Mouse (Mus musculus) adrenal gland, adult 18-20 months (tissue): Measurements from ENCODE around the gene Pla2g12a. TPM values are rescaled to one million over a fixed set of nuclear protein-coding genes. Genes with fewer than 3 reads are reported as not detected.

Experiments
- DNase-seq, 2 experiments: peaks; one replicate each; pipeline ENCODE4 v3.0.0; 2021 to 2022; ENCODE audit warnings: low spot score in 2 of 2
- total RNA-seq, 2 experiments: library from RNA; stranded (reverse); gene quantifications; 1 replicate in 1 of 2; 2 replicates in 1 of 2; pipeline ENCODE4 v1.2.3; 2021

Pla2g12a gene
- total RNA-seq, 2 experiments from 2014 or later = 44.9 to 49.5 TPM

- no peak for DNase-seq
Observed at GRCm38 (mm10) chr3:129896591-129896990, 18.2 kb downstream of the Pla2g12a start.

- DNase-seq = no peak
Observed at GRCm38 (mm10) chr3:129898886-129899285, 20.5 kb downstream of the Pla2g12a start.

GRCm38 (mm10) chr3:129901271-129901809 lies 22.9 kb downstream of the Pla2g12a start, which contains the start of gene Casp6:
Gene Casp6, plus strand, starts transcription at chr3:129901425.
- peak; percentile 78 to 81 for DNase-seq

DNA sequence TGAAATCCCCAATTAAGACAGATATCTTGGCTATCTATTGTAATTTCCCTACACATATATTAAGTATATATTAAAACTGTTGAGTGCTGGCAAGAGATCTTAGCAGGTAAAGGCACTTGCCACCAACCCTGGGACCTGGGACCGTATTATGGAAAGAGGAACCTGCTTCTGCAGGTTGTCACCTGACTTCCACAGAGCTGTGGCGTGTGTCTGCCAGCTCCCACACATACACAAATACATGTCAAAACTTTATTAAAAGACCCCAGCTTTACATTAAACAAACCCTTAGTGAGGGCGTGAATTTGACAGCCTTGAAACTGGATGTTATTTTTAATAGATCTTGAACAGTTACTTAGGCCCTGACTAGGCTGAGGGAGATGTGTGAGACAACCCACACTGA lies 25.0 kb downstream of the Pla2g12a start:
- DNase-seq = no peak

DNA sequence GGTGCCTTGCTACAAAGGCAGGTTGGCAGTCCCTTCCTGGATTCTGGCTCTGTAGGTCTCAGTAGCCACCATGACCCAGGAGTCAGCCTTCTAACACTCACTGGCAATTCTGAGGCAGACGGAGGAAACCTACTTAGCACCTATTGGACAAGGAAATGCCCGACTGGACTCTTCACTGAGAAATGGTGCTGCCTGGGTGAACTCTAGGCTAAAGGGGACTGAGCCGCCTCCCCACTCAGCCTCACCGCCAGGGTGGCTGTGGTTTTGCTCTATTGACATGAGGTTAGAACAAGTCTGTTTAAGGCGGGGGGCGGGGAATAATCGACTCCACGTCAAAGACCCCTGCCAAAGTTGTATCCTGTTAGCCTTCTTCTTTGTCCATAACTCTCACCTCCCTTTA lies 25.5 kb downstream of the Pla2g12a start:
- no peak for DNase-seq

GRCm38 (mm10) chr3:129904381-129905132 lies 26.2 kb downstream of the Pla2g12a start:
- no peak for DNase-seq

DNA sequence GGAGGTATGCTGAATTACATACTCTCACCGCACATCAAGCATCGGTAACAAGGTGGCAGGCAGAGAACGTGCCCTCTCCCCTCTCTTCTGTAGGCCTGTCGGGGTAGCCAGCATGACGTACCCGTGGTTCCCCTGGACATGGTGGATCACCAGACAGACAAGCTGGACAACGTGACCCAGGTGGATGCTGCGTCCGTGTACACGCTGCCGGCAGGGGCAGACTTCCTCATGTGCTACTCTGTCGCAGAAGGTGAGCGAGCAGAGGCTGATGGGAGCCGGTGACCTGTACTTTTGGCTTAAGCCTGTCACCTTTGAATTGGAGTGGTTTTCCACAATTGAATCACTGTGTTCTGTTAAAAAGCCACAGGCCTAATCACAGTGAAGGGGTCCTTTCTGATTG lies 33.6 kb downstream of the Pla2g12a start:
- no peak for DNase-seq

DNA sequence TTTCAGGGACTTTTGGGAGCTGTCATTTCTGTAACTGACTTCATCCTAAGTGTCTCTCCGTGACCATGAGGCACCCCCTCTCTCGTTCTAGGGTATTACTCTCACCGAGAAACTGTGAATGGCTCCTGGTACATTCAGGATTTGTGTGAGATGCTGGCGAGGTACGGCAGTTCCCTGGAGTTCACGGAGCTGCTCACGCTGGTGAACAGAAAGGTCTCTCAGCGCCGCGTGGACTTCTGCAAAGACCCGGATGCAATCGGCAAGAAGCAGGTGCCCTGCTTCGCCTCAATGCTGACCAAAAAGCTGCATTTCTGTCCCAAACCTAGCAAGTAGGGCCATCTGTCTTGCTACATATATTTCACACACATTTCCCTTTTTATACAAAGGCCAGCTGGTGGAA lies 34.8 kb downstream of the Pla2g12a start:
- DNase-seq = no peak

GRCm38 (mm10) chr3:129917424-129917823 lies 39.0 kb downstream of the Pla2g12a start:
- DNase-seq = no peak

DNA sequence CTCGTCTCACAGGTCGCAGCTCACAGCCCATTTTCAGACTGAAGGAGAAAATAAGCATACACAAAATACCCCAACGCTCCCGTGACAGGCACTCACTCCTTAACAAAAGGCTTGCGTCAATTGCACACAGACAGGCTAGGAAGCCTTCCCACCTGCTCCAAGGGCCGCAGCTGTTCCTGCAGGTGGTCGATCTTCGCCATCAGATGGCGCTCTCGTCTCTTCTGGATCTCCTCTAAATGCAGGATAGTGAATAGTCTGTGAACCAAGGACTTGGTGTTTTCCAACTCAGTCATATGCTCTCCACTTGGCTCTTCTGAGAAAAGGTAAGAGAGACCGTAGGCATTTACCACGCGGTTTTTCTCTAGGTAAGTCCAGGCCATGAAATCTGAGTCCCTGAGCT lies 40.0 kb downstream of the Pla2g12a start:
- DNase-seq = peak; percentile 60 to 67

GRCm38 (mm10) chr3:129923581-129923980 lies 45.2 kb downstream of the Pla2g12a start:
- no peak for DNase-seq

DNA sequence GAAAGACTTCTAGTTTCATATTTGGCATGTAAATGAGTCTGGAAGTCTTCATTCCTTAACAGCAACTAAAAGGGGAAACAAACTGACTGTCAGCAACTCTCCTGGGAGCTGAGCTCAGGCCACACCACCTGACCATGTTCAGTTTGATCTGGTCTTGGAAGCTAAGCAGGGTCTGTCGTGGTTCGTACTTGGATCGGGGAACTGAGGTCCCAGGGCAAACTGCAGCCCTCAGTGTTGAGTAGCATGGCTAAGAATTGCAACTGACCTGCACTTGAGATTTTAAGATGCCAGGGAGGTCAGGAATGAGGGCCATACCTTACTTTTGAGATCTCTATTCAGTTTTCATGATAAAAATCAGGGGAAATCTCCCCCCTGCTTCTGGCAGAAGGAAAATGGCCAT lies 47.5 kb downstream of the Pla2g12a start:
- DNase-seq = no peak

- no peak for DNase-seq
Observed at GRCm38 (mm10) chr3:129930213-129930778, 51.9 kb downstream of the Pla2g12a start.

- DNase-seq = no peak
Observed at GRCm38 (mm10) chr3:129932443-129932842, 54.0 kb downstream of the Pla2g12a start.

DNA sequence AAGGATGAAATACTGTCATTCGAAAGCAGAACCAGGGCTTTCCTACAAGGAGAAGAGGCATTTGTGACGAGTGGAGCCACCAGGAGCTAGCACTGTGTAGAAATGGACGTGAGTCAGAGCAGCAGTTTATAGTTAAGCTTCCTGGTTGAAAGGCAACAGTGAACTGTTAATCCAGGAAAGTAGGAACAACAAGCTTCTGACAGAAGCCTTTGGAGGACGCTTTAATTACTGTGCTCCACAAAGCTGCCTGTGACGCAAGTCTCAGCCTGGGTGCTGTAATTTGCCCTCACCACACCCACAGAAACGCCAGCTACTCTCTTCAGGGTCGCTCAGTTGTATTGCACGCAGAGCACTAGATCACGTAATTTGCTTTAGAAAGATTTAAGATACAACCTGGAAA lies 58.2 kb downstream of the Pla2g12a start:
- no peak for DNase-seq

DNA sequence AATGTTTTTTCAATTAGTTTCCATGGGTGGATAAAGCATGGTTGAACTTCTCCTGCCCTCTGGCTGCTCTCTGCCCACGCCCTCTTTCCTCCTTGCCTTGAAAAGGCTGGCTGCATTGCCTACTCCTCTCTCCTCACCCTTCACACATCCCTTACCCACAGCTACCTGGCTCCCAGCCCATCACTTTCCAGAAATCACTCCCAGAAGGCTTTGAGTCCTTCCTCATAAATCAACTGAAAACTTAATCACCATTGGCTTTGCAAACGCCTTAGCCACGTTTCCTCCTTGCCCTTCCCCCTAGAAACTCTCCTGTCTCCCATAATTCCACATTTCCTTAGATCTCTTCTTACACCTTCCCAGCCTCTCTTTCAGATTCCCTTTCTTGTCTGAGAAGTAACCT lies 59.4 kb downstream of the Pla2g12a start:
- DNase-seq = no peak

DNA sequence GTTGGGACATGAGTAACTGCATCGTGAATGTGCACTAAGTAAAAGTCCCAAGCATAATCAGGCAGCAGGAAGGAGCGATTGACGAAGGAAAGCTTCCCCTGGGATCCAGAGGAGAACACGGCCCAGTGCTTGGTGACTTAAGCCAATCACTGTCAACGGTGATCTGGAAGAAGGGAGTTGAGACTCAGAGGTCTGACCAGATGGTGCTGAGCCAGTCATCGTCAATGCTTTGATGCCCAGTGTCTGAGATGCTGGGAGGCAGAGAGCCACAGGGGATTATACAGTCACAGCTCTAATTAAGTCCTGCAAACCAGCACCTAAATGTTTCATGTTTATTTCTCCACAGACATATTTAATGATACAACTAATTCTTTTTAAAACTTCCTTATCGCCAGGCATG lies 60.7 kb downstream of the Pla2g12a start:
- no peak for DNase-seq

DNA sequence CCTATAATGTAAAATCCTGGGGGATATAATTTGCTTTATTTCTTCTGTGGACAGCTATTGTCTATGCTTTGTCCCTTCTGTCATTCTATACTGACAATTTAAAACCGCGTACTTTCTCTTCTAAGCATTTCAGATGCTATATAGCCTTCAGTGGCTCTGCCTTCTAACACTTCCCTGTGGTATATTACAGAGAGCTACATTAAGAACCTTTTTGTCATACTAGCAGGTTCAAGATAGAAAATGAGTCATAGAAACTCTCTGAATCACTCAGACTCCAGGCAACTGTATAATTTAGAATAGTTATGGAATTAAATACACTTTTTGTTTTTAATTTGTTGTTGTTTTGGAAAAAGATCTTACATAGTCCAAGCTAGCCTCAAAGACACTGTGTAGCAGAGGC lies 62.4 kb downstream of the Pla2g12a start:
- no peak for DNase-seq

GRCm38 (mm10) chr3:129941291-129941690 lies 62.9 kb downstream of the Pla2g12a start:
- DNase-seq = no peak

DNA sequence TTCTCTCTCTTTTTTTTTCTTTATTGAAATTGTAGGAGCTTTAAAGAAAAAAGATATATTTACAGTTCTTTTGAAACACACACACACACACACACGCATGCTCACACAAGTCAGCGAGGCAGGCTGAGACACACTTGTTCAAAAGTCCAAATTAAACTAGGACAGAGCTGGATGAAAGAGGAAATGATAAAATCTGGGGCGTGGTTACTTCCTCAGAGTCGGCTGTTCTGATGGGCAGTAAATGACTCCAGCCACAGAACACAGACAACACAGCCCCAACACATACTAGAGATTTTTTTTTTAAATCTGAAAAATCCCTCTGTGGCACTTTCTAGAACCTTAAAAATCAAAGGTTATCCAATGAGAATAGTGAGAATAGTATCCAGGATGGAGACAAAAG lies 65.4 kb downstream of the Pla2g12a start:
- no peak for DNase-seq
